Mouse (Mus musculus) embryo, embryonic 11 days (tissue): ENCODE data around the gene Macf1.

Source experiments
- DNase-seq: peaks from one replicate; pipeline ENCODE4 v3.0.0-alpha.2; 2015

Gene Macf1

DNA sequence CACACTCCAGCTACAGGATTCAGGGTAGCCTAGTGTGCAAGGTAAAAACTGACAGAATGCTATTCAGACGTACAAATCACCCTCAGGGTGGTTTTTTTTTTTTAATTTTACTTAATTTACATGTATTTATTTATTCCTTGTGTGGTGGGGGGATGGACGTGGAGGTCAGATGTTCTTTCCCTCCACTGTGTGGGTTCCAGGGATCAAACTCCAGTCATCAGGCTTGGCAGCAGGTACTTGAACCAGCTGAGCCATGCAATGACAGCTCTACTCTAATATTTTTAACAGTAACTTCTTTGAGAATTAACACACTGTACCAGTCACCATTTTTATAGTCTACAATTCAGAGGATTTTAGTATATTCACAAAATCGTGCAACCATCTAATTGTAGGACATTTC is 94.7 kb downstream of the Macf1 start:
- no peak for DNase-seq

DNA sequence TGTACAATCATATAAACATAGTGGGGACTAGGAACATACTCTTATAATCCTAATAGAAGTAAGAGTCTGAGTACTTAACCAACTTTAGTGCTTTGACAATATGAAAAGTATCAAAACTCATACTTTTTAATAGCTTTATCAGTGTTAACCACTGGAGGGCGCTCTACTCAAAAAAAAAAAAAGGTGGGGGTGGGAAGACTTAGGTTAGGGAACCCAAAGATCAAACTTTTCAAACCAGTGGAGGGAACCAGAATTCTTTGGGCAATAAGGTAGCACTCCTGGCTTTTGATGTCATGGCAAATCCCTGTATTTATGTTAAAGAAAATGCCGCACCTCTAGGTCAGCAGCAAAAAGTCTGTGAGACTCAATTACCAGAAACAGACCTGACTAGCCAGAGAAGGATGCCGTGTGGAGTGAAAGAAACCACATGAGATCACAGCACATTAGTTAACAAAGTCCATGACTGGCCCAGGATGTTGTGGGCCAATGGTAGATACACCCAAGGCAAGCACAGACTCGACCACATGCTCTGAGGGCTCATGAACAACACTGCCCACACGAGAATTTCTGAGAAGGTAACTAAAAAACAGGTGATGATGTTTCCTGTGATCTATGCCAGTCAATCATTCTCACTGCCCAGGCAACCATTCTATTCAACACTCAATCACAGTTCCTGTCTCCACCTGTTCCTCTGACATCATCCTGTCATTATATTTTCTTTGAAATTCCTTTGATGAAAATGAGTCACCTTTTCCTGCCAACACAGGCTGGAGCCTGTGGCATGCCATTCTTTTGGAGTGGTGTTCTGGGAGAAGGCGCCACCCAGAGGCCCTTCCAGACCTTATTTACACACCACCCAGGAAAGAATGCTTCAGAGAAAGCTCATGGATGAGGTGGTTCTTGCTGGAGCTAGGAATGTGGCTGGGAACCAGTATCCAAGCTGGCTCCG is 95.5 kb downstream of the Macf1 start:
- DNase-seq: no peak

DNA sequence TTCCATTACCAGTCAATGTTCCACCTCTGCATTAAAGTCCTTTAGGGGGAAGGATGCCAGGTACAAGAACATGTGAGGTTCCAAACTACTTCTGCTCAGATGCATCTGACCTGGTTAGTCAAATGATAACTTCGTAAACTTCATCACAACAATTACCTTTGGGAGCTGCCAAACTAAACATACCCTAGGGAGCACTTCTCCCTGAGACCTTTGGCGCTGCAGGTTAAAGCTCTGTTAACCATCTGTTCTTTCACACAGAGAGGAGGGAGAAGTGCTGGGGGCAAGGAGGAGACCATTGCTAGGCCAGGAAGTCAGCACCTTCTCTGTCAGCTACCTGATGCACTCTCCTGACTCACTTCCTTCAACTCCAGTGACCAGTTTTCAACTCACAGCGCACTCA is 96.5 kb downstream of the Macf1 start:
- DNase-seq: no peak

DNA sequence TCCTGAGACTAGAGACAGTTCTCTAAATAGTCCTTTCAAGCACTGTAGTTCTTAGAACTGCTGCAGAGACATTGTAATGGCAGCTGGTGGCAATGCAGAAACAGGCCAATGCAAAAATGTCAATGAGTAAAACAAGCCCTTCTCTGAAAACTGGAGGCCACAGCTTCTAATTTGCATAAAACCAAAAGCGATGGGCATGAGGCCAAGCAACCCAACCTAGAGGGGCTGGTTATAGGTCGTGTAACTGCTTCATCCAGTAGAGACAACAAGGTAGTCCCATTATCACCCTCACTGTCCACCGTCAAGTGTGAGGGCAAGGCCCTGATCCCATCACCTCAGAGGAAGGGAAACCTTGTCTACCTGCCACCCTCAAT is 99.5 kb downstream of the Macf1 start:
- DNase-seq: no peak

DNA sequence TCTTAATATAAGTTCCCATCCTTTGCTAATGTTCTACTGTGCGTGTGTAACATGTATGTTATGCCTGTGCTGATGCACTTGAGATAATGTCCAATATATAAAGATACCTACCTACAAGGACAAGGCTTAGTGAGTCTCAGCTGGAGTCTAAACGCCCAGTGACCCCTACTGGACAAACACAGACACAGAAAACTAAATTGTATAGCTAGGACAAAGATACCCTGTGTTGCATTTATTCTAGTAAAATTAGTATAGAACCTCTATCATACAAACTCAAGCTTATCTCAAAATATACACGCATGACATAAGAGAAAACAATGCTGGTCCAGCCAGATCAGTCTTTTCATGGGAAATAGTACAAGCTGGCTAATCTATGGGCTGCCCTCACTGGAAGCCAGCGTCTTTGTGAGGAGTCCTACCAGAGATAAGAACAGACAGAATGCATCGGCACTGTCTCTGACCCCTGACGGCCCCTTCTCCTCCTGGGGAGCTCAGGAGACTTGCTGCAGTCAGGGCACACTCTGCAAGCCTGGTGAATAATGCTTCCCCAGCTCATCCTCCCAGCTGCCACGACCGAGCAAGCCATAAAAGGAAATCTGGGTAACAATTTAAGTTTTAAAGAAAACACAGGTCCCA is 100.0 kb downstream of the Macf1 start:
- peak; percentile 50 for DNase-seq

DNA sequence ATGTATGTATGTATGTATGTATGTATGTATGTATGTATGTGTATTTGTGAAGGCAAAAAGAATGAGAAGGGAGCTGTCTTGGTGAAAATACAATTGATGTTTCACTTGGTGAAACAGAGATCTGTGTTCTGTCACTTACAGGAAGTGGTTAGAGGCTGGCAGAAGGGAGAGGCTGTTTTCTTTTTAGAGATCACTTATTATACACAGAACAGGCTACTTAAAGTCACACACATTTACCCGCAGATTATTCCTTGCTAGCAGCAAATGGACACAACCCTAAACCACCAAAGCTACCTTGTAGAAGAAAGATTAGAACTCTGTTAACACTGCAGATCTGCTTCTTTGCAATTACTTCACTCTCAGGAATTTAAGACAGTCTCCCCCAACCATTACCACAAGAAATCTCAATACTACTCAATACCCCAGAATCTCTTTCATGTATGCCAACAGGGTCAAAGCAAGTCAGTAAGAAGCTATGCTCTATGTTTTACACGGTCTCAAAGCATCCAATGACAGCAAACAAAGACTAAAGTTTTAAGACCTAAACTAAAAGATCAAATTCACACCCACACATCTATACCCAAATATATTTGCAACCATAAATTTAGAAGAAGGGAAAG is 106.6 kb downstream of the Macf1 start:
- no peak for DNase-seq

DNA sequence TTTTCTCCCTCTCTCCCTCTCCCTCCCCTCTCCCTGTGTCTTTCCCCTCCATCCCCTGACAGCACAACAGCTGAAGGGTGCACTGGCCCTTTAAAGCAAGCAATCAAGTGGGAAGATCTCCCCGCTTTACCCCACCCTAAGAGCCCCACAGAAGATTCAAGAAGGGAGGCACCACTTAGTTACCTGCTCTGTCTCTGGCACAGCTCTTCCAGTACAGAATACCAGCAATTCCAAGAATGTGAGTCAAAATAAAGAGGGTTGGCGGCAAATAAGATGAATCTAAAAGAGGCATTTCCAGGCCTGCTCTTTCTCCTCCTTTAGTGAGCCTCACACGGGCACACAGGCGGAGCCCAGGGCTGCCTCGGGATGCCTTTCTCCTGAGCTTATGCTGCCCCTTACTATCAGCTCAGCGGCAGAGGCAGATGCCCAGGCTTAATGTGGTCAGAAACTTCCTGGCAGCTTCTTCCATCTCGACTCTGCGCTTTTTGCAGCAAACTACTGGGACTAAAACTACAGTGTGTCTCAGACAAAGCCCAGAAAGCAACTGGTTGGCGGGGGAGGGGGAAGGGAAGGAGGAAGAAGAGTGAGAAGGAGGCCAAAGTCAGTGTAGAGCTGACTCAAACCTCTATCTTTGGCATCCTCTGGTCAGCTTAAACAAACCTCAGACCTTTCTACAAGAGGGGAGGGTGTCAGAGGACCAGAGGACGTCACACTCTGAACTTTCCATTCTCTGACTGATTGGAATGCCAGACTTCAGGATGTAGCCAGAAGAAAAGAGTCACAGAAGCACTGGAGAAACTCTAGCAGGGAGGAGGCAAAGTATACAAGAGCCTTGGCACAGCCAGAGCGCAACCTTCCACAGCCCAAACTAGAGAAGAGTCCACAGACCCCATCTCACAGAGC is 111.5 kb downstream of the Macf1 start:
- peak; percentile 51 for DNase-seq

DNA sequence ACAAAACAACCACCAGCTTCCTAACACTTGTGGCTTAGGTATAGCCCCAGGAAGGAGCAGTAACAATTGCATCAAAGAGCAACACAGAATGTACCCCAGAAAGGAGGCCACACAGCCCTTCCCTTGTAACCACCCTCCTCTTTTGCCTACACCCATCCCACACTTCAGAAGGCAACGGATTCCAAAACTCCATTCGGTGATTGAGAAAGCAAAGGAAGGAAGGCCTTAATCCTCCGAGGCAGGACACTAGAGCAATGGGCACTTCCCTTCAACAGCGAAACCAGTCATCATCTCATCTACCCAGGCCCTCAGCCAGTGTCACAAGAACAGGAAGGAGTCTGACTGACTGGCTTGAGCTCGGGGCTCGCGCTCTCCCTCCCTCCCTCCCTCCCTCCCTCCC is 112.3 kb downstream of the Macf1 start:
- peak; percentile 39 for DNase-seq

DNA sequence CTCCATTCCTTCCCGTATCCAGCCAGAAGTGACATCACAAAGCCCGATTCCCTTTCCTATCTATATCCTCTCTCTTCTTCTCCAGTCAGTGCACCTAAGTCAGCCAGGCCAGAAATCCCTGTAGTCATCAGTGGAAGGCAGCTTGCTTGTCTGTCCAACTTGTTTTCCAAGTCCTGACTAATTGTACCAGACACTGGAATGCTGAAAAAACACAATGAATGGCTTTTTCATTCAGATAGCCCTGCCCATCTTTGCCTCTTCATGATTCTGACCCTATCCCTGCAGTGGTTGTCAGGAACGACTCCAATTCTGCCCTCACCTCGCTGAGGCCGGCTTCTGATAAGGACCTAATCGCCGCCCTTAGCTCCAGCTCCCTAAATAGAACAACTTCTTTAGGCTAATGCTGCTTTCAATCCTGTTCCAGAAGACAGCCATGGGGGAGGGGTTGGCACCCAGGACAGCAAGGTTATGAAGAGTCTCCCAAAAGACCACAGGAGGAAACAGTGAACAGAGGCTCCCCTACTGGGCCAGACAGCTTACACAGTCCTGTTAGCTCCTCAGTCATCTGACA is 118.8 kb downstream of the Macf1 start:
- DNase-seq: peak; percentile 8

DNA sequence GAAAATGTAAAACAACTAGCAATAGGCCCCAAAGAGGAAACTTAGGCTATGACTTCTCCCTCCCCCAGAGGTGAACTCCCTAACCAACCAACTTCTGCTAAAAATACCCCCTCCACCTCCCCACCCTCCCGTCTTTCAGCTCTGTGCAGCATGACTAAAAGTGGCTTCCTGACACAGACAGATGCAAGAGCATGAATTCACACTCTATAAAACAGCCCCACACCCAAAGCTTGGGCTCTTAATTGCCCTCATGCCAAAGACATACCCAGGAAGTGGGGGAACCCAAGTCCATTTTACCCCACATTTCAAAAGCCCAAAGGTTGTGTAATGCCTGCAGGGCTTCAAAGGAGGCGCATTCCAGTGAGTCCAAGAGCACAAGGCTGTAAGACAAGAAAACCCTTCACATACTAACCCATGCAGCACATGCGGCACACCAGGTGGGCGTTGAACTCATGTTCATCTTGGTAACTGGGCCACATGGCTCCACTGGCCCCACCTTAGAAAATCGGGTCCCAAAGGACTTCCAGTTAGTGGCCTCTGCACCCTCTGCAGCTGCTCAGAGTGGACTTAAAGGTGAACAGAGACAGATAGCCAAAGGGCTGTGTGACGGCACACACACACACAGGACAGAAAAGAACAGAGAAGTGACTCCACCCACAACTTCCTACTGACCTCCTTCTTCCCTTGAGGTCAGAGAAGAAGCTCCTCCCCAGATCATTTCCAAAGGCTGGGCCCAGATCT is 119.9 kb downstream of the Macf1 start:
- DNase-seq: no peak

DNA sequence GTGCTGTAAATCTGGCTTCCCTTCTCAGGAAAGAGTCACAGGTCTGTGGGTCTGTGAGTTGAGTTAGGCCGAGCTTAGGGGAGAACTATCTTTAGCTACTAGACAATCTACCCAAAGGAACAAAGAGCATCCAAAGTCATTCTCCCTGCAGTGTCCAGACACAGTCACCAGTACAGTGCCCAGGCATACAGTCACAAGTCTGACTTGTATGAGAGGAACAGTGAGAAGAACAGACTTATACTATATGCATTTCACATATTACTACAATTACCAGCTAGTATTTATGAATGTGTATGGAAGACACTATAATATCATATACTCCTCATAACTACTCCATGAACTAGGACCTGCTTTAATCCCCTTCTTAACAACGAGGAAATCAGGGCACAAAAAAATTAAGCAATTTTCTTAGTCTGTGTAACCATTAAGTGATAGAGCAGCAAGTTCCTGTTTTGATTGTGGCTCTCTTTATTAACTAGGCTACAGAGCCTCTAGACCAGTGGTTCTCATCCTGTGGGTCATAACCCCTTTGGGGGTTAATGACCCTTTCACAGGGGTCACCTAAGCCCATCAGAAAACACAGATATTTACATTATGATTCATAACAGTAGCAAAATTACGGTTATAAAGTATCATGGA is 121.9 kb downstream of the Macf1 start:
- no peak for DNase-seq

DNA sequence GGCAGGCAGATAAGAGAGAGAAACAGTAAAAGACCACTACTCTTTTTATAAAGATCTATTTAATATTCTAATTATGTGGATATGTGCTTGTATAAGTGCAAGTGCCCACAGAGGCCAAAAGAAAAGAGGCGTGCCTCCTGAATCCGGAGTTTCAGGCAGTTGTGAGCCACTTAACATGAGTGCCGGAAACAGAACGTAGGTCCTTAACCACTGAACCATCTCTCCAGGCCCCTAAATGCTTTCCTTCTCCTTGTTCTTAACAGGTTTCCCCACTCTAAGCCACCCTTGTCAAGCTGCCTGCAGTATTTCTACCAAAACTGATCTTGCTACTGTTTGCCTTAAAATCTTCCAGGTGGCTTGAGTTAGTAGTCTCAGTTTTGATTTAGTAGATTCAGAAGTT is 123.3 kb downstream of the Macf1 start:
- DNase-seq: no peak

DNA sequence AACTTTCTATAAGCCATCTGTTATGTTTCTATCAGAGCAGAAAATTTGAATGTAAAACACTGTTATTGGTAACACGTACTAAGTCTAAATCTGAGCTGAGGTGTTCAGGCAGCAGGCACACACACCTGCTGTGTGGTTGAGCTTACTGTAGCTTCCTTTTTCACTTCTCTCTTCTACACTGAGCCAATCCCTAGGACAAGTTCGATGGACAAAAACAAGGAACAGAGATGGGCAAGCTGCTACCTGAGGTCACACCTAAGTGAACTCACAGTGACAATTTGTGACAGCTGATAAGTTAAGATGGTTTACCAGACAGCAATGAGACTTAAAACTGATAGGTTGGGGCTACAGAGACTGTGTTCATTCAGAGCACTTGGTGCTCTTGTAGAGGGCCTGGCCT is 125.7 kb downstream of the Macf1 start:
- DNase-seq: no peak

DNA sequence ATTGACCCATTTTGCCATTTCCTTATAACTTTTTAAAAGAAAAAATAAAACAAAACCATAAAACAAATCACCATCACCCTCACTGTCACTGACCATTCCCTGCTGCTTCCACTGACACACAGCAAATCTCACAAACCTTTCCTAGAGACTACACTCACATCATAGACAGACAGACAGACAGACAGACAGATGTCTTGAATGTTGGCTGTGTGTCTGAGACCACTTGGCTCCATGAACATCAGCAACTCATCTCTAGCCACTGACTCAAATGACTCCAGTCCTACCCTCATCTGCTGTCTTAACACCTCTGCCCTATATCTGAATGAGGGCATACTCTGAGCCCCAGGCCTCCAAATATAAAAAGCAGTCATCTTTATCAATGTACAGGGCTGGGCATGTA is 128.9 kb downstream of the Macf1 start:
- DNase-seq: no peak

DNA sequence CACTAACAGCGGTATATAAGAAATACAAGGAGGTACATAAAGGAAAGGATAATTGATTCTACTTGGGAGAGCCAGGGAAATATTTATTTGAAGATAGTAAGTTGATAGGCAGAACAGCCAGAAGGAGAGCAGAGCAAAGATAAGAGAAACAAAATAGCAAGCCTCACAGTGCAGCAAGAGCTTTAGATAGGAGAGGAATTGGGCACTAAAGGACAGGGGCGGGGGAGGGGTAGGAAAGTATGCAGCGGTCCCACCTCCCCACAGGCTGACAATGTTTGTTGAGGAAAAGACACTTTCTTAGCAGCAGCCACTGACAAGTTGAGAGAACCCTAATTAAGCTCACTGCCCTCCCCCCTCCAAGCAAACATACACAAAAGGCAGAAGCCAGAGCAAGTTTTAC is 131.5 kb downstream of the Macf1 start:
- no peak for DNase-seq

DNA sequence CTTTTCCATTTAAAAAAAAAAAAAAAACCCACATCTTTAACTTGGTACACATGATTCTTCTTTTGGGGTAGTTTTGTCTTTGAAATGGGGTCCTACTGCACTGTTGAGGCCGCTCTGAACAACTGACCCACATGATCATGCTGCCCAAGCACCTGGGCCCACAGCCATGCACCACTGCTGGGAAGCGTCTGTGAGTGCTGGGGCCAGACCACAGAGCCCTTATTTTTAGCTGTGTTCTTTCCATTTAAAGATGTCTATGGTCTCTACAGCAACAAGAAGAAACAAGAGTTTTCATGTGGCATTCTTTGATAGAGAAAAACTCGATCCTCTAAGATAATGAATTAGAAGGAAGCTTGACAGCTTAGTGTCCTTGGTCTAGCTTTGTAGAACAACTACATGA is 135.8 kb downstream of the Macf1 start:
- no peak for DNase-seq

DNA sequence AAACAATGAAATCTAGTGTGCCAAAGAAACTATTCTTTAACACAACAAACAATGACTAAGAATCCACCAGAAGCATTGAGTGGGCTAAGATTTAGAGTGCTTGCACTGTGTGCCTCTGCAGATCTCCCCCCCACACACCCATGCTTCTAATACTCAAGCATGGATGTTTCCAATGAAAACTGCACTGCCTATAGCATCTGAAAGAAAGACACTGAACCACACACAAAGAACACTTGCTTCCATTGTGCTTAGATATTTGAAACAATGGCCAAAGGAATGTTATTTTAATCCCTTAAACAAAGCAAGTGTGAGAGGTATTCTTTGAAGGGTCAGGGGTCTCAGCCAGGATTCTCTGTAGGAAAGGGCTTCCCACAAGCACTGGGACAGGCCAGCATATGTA is 140.5 kb downstream of the Macf1 start:
- DNase-seq: peak; percentile 12

DNA sequence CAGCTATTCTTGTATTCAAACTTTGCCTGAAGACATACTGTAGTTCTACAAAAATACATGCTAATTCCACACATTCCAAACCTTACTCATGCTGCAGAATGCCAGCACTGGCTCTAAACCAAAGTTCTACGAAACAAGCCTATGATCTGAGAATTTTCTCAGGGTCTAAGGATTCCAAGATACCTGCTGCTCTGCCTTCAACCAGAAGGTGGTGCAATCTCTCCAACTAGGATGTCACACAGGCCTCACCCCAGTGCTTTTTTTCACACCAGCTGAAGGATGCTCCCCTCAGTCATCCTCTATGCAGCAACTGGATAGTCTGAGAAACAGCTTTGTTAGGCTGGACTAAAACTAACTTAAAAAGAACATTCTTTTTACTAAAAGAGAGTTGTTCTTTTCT is 148.9 kb downstream of the Macf1 start:
- DNase-seq: peak; percentile 75

DNA sequence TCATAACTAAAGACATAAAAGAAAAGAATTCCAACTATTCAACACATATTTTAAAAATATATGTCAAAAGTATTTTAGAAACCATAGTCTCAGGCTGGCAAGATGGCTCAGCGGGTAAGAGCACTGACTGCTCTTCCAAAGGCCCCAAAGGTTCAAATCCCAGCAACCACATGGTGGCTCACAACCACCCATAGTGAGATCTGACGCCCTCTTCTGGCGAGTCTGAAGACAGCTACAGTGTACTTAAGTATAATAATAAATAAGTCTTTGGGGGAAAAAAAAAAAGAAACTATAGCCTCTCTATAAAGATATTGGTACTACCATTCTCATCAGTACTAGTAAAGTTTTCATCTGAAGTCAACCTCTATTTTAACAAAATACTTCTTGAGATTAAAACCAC is 152.2 kb downstream of the Macf1 start:
- no peak for DNase-seq

DNA sequence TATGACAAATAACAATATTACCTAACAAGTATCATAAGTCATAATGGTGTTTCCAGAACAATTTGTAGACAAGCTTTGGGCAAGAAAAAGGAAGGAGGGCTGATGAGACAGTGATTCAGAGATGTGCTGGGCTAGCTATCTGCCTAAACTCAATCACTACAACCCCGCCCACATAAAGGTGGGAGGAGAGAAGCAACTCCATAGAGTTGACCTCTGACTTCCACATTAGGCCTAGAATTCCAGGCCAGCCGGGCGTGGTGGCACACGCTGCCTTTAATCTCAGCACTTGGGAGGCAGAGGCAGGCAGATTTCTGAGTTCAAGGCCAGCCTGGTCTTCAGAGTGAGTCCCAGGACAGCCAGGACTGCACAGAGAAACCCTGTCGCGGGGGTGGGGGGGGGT is 153.2 kb downstream of the Macf1 start:
- no peak for DNase-seq

DNA sequence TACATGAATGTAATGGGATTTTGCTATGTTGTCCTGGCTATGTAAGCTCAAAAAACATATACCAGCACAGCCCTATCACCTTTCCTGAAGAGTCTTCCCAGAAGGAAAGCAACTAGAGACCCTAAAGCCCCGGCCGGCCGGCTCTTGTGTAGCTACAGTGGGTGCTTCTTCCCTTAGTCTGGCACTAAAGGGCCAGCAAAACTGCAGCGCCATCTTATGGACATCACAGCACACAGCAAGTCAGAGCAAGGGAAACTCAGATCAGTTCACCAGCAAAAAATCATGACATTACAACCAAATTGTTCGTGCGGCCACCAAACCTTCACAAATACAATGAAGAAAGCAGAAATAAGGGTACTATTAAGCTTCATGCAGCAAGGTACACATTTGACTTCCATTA is 154.9 kb downstream of the Macf1 start:
- DNase-seq: peak; percentile 69
